Mouse (Mus musculus) cerebellum, postnatal 25 days (tissue): ENCODE results near the gene Tmed1.
"Not testable (repeated sequence)": the region's sequence is repeated elsewhere in the genome, so short reads cannot be mapped to it uniquely, and the experiment has no call there.

Experiments
- DNase-seq, 2 experiments: peaks; one replicate each; pipeline ENCODE4 v3.0.0; 2021; ENCODE audit warnings: mixed read lengths in 2 of 2

The Tmed1 gene

DNA sequence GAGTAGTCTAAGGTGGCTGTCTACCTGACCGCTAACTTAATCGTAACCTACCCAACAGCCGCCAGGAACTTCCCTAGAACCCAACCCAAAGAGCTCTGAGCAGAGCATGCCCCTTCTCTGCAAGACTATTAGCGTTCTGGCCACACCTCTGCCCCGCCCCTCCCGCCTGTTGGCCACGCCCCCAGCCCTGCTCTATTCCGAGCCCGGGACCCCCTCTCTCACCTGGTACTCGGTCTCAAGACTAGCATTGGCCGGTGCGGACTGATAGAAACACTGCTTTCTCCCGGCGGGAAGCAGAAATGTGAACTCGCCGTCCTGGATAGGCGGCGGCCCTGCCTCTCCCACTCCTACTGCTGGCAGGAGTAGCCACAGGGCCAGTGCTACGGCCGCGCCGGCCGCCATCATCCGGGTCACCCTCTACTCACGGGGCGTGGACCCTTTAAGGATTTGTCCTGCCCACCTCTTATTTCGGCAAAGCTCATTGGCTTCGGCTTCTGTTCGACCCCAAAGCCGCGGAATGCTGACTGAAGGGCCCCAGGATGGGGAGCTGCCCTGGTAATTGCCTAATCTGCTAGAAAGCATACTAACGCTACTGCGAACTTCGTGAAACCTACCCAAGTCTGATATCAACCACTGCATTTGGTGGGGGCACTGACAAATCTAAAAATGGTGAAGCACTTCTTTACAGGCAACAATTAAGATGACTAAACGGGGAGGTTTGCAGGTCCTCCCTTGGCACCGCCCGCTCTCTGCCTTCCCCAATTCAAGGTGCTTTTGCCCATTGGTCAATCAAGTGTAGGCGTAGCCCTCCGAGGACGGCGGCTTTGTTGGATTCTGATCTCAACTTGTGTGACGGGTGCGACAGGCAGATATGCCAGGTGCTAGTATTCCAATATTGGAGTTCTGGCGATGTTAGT lies at the start of gene Tmed1:
Tmed1 (minus strand) TSS at position 481 of the 917 bp plus-strand sequence.
- DNase-seq = peak; percentile 95 to 96

GRCm38 (mm10) chr9:21559151-21559550 lies 49.1 kb upstream of the Tmed1 start:
- no peak for DNase-seq

GRCm38 (mm10) chr9:21558366-21558765 lies 48.3 kb upstream of the Tmed1 start:
- DNase-seq = no peak

GRCm38 (mm10) chr9:21557556-21557955 lies 47.5 kb upstream of the Tmed1 start:
- DNase-seq = no peak

DNA sequence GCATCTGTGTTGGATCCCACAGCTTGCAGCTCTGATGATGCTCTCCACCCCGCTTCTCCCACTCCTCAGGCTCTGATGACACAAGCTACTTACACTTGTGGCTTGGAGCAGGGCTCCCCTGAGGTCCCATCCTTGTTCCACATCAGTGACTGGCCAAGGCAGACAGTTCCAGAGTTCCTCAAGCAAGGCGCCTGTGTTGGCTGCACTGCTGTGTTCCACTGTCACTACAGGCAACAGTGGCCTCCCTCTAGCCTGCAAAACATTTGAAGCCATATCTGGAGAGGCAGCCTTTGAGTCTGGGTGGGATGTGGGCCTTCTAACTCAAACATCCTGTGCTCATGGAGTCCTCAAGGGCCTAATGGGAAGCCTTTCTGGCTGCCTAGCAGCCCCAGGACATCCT lies 46.9 kb upstream of the Tmed1 start:
- no peak for DNase-seq

GRCm38 (mm10) chr9:21555198-21555742 lies 45.2 kb upstream of the Tmed1 start:
- no peak for DNase-seq

DNA sequence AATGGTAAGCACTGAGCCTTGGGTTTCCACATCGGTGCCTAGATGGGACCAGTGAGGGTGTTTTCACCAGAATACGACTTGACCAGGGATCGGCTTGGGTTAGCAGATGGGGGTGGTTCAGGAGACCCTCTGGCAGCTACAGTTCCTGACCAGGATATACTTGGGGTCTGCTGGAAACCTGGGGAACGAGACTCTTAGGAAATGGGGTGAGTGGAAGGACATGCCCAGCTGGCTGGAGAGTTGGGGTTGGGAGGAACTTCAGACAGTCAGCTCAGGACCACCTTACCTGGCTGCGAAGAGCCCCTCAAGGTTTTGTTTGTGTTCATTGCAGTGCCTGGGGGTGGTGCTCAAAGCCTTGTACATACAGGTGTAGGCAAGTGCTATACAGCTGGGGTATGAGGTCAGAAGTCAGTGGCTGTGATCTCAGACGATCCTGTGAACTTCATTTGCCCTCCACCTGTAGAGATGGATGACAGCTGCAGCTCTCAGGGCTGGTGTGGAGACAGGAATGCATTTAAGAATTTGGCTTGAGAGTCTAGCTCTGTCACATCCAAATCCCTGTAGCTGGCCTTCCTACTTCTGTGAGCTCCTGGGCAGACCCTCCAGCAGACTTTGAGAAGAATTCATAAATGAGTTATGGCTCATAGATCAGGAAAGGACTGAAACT lies 43.7 kb upstream of the Tmed1 start:
- DNase-seq = no peak

GRCm38 (mm10) chr9:21551049-21551448 lies 41.0 kb upstream of the Tmed1 start:
- DNase-seq = peak in 1 of 2 experiments; percentile 31

- peak in 1 of 2 experiments; percentile 56 for DNase-seq
Measured at GRCm38 (mm10) chr9:21547075-21547941, 37.3 kb upstream of the Tmed1 start.

- DNase-seq = no peak
Measured at GRCm38 (mm10) chr9:21546789-21547074, 36.7 kb upstream of the Tmed1 start, which contains the start of gene Carm1. Carm1 (plus strand) TSS chr9:21546894.

DNA sequence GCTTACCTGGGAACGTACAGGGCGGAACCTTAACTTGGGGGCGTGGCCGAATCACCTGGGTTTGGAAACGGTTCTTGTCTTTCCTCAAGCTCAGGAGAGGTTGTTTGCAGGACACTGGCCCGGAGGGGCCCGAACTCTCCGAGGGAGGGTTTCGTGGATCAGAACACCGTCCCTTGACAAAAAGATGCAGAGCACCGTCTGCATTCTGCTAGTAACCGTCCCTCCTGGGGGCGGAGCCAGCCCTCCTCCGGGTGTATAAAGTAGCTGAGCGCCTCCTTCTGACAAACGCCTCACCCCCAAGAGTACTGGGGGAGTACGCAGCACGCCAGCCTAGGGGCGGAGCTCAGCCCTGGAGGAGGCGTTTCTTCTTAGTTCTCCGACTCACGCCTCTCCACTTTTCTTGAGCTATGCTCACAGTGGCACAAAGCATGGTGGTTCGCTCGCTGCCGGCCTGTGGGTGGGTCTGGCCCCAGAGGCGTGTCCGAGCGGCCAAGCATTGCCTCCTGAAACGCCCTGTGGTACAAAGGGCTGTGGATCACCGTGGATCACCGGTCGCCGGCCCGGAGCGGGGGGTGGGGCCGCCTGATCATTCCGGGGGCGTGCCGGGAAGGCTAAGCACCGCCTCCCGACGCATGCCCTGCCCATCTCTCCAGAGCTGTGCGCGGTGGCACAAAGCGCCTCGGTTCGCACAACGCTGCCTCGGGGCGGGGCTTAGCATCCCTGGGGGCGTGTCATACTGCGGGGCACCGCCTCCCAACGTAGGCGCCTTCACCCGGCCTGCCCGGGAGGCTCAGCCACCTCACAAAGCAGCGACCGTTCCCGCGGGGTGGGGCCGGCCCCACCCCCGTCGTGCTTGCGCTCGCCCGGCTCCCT lies 36.1 kb upstream of the Tmed1 start:
- DNase-seq = peak; percentile 100

DNA sequence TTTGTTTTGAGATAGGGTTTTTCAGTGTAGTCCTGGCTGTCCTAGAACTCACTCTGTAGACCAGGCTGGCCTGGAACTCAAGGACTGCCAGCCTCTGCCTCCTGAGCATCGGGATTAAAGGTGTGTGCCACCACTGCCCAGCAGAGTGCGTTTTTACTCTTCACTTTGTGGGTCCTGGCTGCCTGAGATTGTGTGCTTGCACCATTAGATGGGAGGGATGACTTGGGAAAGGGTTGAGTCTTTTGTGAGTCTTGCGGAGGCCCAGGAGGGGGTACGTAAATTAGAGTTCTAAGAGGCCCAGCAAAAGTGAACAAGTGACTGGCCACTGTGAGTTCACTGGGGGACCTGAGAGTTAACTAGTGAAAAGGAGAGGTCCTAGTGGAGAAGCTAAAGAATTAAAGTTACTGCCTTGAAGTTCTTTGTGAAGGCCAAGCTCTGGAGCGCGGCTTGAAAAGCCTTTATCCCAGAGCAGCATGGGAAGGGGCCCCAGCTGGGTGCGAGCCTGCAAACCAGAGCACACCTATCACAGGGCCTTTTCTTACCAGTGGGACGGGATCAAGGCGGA lies 35.4 kb upstream of the Tmed1 start:
- no peak for DNase-seq

GRCm38 (mm10) chr9:21542001-21542400 lies 31.9 kb upstream of the Tmed1 start:
- DNase-seq = not testable (repeated sequence)

DNA sequence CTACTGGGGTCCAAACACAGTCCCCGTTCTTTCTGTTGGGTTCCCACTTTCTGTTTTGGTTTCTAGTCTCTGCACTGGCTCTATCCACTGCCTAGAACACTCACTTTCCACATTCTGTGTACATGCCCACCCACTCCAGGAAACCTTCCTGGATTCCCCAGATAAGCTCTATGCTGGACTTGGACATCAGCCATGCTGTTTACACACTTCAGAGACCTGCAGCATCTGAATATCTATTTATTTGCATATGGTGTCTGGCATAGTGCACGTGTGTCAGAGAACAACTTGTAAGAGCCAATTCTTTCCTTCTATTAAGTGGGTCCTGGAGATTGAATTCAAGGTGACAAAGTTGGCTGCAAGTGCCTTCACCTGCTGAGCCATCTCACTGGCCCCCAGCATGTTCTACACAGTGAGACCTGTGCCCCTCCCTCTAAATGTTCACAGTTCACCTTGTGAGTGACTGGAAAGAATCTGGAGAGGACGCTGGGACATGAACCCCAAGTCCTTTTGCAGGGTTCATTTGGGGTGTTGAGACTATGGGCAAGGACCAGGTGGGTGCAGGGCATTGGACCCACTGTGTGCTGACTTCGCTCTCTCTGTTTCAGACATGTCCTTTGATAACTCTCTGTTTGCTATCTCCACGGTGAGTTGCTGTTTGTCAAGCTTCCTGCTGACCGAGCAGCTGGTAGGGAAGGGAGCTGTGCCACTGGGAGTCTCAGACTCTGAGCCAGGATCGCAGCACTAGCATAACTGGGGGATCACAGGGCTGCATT lies 30.1 kb upstream of the Tmed1 start:
- DNase-seq = no peak

- no peak for DNase-seq
Measured at GRCm38 (mm10) chr9:21537009-21537408, 27.0 kb upstream of the Tmed1 start.

DNA sequence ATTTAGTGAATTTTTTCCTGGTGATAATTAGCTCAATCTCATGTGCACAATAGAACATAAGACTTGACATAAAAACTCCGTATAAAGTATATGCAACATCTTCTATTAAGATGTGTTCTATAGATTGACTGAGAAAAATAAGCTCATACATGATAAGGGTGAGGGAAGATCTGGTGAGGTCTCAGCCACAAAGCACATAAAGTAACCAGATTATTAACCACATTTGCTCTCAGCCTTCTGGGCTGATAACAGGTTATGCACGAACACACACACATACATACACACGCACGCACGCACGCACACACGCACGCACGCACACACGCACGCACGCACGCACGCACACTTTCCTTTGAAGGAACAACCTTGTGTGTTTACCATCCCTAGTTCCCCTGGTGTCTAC lies 26.4 kb upstream of the Tmed1 start:
- no peak for DNase-seq

DNA sequence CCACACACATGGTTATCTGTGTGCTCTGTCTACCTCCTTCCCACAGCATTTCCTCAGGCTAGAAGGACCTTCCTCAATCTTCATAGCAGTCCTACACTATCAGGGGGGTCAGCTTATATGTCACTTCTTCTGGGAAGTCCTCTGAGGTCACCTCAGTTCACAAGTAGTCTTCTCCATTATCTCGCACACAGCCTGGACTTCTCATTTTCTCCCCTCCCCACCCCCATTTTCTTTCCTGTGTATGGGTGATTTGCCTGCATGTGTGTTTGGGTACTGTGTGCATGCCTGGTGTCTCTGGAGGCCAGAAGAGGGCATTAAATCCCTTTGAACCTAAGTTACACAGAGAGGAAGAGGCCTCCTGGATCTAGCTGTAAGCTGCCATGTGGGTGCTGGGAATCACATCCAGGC lies 17.9 kb upstream of the Tmed1 start:
- DNase-seq = no peak

GRCm38 (mm10) chr9:21527100-21527801 lies 17.2 kb upstream of the Tmed1 start:
- no peak for DNase-seq

GRCm38 (mm10) chr9:21526634-21526944 lies 16.5 kb upstream of the Tmed1 start:
- DNase-seq = no peak

- no peak for DNase-seq
Measured at GRCm38 (mm10) chr9:21525937-21526633, 16.0 kb upstream of the Tmed1 start, which contains the start of gene AB124611. AB124611 (plus strand) TSS chr9:21526176.
